Mouse (Mus musculus) embryonic fibroblast, embryonic 13.5 days (primary cell): ENCODE data around the gene Clns1a. TPM values are rescaled to one million over a fixed set of nuclear protein-coding genes. Genes with fewer than 3 reads are reported as not detected.
A peak's percentile ranks its signal among the peaks of the same experiment; 100 is the strongest.

Source experiments
- H3K27ac ChIP-seq: 2 replicates; pipeline ENCODE4 v1.5.1; 2012; ENCODE audit warnings: low read length, control low read depth, inconsistent platforms; ENCODE audit not compliant: insufficient read depth
- H3K4me1 ChIP-seq: 2 replicates; pipeline ENCODE4 v1.6.1; 2011; ENCODE audit warnings: low read length; ENCODE audit not compliant: control insufficient read depth, insufficient read depth
- H3K4me3 ChIP-seq: 2 replicates; pipeline ENCODE4 v1.5.1; 2011; ENCODE audit warnings: mild to moderate bottlenecking, control low read depth, low read length; ENCODE audit not compliant: insufficient read depth
- CTCF ChIP-seq: IDR thresholded peaks from 2 replicates; pipeline ENCODE4 v1.5.1; 2011; ENCODE audit warnings: mild to moderate bottlenecking, control low read depth, low read length, moderate library complexity, borderline replicate concordance; ENCODE audit not compliant: insufficient read depth
- POLR2A ChIP-seq: IDR thresholded peaks from 2 replicates; pipeline ENCODE4 v1.6.1; 2011; ENCODE audit warnings: low read depth, mild to moderate bottlenecking, control low read depth, low read length, moderate library complexity
- polyA plus RNA-seq: library from polyadenylated mRNA; stranded (reverse); fragments of >200 nt; gene quantifications from 2 replicates; pipeline ENCODE4 v1.2.4, GENCODE M21; 2011; ENCODE audit warnings: low read depth; ENCODE audit not compliant: missing spikeins, insufficient read length

Clns1a gene
- polyA plus RNA-seq, 1 experiment = 97.2 TPM

DNA sequence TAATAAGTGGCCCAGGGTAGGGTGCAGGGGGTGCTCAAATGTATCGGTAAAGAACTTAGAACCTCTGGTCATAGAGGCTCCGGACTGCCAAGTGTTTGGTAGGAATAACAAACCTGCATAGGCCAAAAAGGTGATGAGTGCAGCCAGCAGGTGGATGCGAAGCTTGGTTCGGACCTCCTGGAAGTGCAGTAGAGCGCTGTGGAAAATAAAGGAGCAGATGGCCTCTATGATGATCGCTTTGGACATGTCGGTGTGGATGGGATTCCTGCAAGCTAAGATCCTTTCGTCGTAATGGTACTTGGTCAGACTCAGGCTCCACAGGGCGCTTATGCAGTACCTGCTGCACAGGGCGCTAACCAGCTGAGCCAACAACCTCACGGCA, 40.8 kb downstream of the Clns1a start:
- TF ChIP-seq POLR2A = no peak
- no peak for TF ChIP-seq CTCF
- no peaks in the 10 kb centered on the region for H3K4me1 ChIP-seq
- H3K27ac ChIP-seq = no peak overlapping the region
- H3K4me3 ChIP-seq = peak overlapping the region; percentile 46

DNA sequence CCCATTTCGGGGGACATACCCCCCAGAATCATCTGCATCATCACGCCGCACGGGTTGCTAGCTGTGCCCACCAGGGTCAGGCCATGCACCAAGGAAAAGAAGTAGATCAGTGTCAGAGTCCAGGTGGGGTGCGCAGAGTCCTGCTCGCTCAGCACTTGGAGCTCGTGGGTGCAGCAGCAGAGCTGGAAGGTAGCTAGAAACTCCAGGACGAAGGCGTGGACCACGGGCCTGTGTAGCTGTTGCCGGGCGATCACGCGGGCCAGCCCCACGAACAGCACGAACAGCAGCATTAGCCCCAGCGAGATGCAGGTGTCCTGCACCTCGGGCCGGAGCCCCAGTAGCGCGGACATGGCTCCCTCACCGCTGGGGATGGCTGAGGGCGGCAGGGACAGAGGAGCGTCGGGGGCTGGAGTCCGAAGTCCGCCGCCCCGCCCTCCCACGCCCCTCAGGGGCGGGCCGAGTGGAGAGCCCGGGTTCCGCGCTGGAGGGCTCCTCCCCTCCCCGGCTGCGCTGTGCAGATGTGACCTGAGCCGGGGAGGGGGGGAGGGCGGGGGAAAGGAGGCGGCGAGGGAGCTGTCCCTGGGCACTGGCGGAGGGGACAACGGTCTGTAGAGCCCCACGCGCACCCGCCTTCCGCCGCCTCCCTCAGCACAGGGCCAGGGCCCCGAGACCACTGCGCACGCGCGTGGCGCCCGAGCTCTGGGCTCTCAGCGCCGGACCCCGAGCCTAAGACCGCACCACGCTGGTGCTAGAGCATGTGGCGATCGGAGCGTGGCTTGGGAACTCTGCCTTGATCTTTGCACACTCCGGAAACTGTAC, 41.4 kb downstream of the Clns1a start, which contains the start of gene Aqp11:
Aqp11 (minus strand) TSS at position 652 of the 819 bp plus-strand sequence.
- Histone ChIP-seq H3K27ac (no peak within 1 kb of the TSS), H3K4me1 (no peaks in the 10 kb centered on the region), H3K4me3 (peak within 1 kb of the TSS; percentile 46)
- TF ChIP-seq POLR2A (peak; percentile 37), CTCF (no peak)

DNA sequence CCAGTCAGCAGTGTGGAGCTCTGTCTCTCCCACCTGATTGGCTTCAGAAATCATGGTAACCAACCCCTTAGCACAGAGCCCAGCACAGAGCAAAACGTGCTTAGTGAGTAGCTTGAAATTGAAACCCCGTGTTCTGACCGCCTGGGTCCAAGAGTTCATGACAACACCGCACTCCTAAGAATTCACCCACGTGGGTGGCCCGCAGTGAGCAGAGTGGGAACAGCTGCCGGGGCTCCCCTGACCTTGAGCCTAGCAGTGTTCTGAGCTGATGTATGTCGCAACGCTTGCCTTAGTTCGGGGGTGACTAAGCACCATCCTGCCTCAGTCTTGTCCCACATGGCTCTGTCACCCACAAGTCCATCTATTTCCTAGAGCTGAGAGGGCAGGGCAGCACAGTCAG, 44.5 kb downstream of the Clns1a start:
- TF ChIP-seq POLR2A (no peak), CTCF (no peak)
- no peak overlapping the region for H3K4me3 ChIP-seq
- no peak overlapping the region for H3K27ac ChIP-seq
- H3K4me1 ChIP-seq = no peaks in the 10 kb centered on the region

GRCm38 (mm10) chr7:97741756-97742291, 45.4 kb downstream of the Clns1a start:
- H3K4me1 ChIP-seq = no peaks in the 10 kb centered on the region
- TF ChIP-seq CTCF (no peak), POLR2A (no peak)

DNA sequence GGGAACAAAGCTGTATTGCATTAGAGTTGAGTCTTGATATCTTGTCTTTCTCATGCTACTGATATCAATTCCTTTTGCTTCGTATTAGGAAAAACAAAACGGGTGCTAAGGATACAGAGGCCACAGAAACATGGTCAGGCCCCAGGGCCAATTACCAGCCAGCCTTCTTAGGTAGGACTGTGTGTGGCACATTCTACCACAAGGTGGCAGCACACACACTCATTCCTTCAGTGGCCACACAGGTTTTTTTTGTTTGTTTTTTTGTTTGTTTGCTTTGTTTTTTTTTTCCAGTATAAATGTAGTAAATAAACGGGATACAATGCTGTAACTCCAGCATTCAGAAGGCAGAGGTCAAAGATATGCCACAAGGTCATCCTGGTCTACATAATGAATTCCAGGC, 48.9 kb downstream of the Clns1a start:
- Histone ChIP-seq H3K4me3 (no peak overlapping the region), H3K4me1 (no peaks in the 10 kb centered on the region; the same call in 1 of the 2 replicates), H3K27ac (no peak overlapping the region)
- TF ChIP-seq CTCF (peak; percentile 79; the same call in 1 of the 2 replicates), POLR2A (no peak)

More at GRCm38 (mm10) chr7:97741756-97742291, 45.4 kb downstream of the Clns1a start:
- H3K4me3 ChIP-seq = no peak overlapping the region
- no peak overlapping the region for H3K27ac ChIP-seq

DNA sequence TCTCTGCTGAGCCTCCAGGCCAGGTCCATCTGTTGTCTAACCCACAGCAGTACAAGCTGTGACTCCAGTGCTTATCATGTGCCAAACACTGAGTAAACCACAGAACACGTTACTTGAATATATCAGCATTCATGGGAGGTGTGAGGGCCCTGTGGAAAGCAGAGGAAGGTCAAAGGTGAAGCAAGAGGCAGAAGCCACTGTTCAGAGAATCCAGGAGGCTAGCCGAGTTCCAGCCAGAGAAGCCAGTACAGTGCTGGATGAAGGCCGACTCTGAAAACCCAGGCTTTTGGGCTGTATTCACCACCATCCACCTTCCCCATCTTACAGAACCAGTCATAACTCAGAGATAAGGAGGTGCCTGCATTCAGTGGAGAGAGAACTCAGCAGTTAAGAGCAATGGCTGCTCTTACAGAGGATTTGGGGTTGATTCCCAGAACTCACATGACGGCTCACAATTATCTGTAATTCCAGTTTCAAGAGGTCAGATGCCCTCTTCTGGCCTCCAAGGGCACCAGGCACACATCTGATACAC, 50.8 kb downstream of the Clns1a start:
- TF ChIP-seq CTCF = no peak
- no peak overlapping the region for H3K4me3 ChIP-seq
- no peak overlapping the region for H3K27ac ChIP-seq
- H3K4me1 ChIP-seq = no peaks in the 10 kb centered on the region; the same call in 1 of the 2 replicates

GRCm38 (mm10) chr7:97747787-97748497, 51.5 kb downstream of the Clns1a start:
- no peak overlapping the region for H3K27ac ChIP-seq
- no peak overlapping the region for H3K4me3 ChIP-seq
- H3K4me1 ChIP-seq = no peaks in the 10 kb centered on the region; the same call in 1 of the 2 replicates
- TF ChIP-seq POLR2A (no peak), CTCF (peak; percentile 98)

DNA sequence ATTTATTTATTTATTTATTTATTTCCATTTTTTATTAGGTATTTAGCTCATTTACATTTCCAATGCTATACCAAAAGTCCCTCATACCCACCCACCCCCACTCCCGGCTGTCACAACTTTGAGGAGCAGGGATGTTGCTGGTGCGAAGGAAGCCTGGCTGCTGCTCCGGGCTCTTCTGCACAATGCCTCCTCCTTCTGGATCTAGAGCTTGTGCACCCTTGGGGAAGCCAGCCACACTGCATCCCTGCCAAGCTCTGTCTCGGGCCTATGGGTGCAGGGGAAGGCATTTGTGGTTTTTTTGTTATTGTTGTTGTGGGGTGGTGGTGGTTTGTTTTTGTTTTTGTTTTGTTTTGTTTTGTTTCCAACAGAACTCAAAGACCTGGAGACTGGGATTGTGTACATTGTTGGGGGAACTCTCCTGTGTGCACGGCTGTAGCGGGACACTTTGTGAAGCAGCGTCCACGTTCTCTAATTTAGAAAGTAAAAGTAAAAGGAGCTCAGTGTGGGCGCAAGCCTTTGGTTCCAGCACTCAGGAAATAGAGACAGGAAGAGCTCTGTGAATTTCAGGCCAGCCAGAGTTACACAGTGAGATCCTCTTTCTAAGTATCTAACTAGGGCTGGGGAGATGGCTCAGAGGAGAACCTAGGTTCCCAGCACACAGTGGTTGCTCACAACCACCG, 52.2 kb downstream of the Clns1a start:
- Histone ChIP-seq H3K4me3 (no peak overlapping the region), H3K4me1 (no peaks in the 10 kb centered on the region; the same call in 1 of the 2 replicates), H3K27ac (no peak overlapping the region)
- TF ChIP-seq POLR2A (no peak; the same call in 1 of the 2 replicates), CTCF (no peak)
